Mouse (Mus musculus): Measurements from ENCODE around the gene Cinp. TPM values are rescaled to one million over a fixed set of nuclear protein-coding genes. Genes with fewer than 3 reads are reported as not detected.
A peak's percentile ranks its signal among the peaks of the same experiment; 100 is the strongest.

The Cinp gene
- polyA plus RNA-seq, 1 experiment from 2014 or later: 87.1 TPM

GRCm38 (mm10) chr12:110903536-110903935 lies 14.6 kb upstream of the Cinp start:
- Histone ChIP-seq H3K4me1 (replicated peaks; ENCODE audit: control insufficient read depth, insufficient read depth, low read length) (no peaks in the 10 kb centered on the region), H3K4me3 (replicated peaks; ENCODE audit: low read length) (no peak overlapping the region), H3K36me3 (ENCODE audit: control insufficient read depth, insufficient read depth) (no peaks in the 10 kb centered on the region), H3K27ac (ENCODE audit: low read length) (no peak overlapping the region), H3K4me2 (ENCODE audit: low read length) (no peak overlapping the region), H3K9me3 (ENCODE audit: control insufficient read depth, low read length) (no peaks in the 10 kb centered on the region), H3K9ac (replicated peaks; ENCODE audit: low read depth, low read length) (no peak overlapping the region), H3K27me3 (replicated peaks; ENCODE audit: control insufficient read depth, insufficient read depth, low read length) (no peaks in the 10 kb centered on the region)
- 87% methylated on average over 2 of the region's 2 CpGs for WGBS
- no peak for ATAC-seq

- H3K36me3 ChIP-seq (ENCODE audit: control insufficient read depth, insufficient read depth): no peaks in the 10 kb centered on the region
- no peak overlapping the region for H3K4me2 ChIP-seq (ENCODE audit: low read length)
- no peak overlapping the region for H3K27ac ChIP-seq (ENCODE audit: low read length)
- no peak for ATAC-seq
- no peak overlapping the region for H3K4me3 ChIP-seq (replicated peaks; ENCODE audit: low read length)
- H3K9ac ChIP-seq (replicated peaks; ENCODE audit: low read depth, low read length): no peak overlapping the region
- no peaks in the 10 kb centered on the region for H3K27me3 ChIP-seq (replicated peaks; ENCODE audit: control insufficient read depth, insufficient read depth, low read length)
- WGBS: 54% methylated on average over 4 of the region's 4 CpGs
- no peaks in the 10 kb centered on the region for H3K4me1 ChIP-seq (replicated peaks; ENCODE audit: control insufficient read depth, insufficient read depth, low read length)
- no peaks in the 10 kb centered on the region for H3K9me3 ChIP-seq (ENCODE audit: control insufficient read depth, low read length)
Measured at GRCm38 (mm10) chr12:110902106-110902505, 13.2 kb upstream of the Cinp start.

GRCm38 (mm10) chr12:110891887-110892286 lies 2.9 kb upstream of the Cinp start:
- no peaks in the 10 kb centered on the region for H3K27me3 ChIP-seq (replicated peaks; ENCODE audit: control insufficient read depth, insufficient read depth, low read length)
- 88% methylated on average over 1 of the region's 1 CpGs for WGBS
- peaks cover 21% of the 10 kb centered on the region for H3K4me1 ChIP-seq (replicated peaks; ENCODE audit: control insufficient read depth, insufficient read depth, low read length)
- H3K9ac ChIP-seq (replicated peaks; ENCODE audit: low read depth, low read length): no peak overlapping the region
- no peaks in the 10 kb centered on the region for H3K36me3 ChIP-seq (ENCODE audit: control insufficient read depth, insufficient read depth)
- H3K27ac ChIP-seq (ENCODE audit: low read length): no peak overlapping the region
- H3K4me2 ChIP-seq (ENCODE audit: low read length): no peak overlapping the region
- no peak overlapping the region for H3K4me3 ChIP-seq (replicated peaks; ENCODE audit: low read length)
- no peaks in the 10 kb centered on the region for H3K9me3 ChIP-seq (ENCODE audit: control insufficient read depth, low read length)
- no peak for ATAC-seq

- WGBS: under 1% methylated on average over 25 of the region's 25 CpGs
- peak overlapping the region; percentile 81 for H3K4me3 ChIP-seq (replicated peaks; ENCODE audit: low read length)
- peaks cover 2% of the 10 kb centered on the region; the same call in 1 of the 2 replicates for H3K36me3 ChIP-seq (ENCODE audit: control insufficient read depth, insufficient read depth)
- peaks cover 21% of the 10 kb centered on the region for H3K4me1 ChIP-seq (replicated peaks; ENCODE audit: control insufficient read depth, insufficient read depth, low read length)
- ATAC-seq: peak; percentile 53; the same call in 1 of the 2 replicates
- H3K27me3 ChIP-seq (replicated peaks; ENCODE audit: control insufficient read depth, insufficient read depth, low read length): no peaks in the 10 kb centered on the region
- H3K27ac ChIP-seq (ENCODE audit: low read length): no peak overlapping the region
- H3K4me2 ChIP-seq (ENCODE audit: low read length): peak overlapping the region; percentile 57
- peak overlapping the region; percentile 61 for H3K9ac ChIP-seq (replicated peaks; ENCODE audit: low read depth, low read length)
- no peaks in the 10 kb centered on the region for H3K9me3 ChIP-seq (ENCODE audit: control insufficient read depth, low read length)
Measured at GRCm38 (mm10) chr12:110888606-110889005, 339 bp downstream of the Cinp start.

- H3K4me2 ChIP-seq (ENCODE audit: low read length): peak overlapping the region; percentile 57
- no peaks in the 10 kb centered on the region for H3K9me3 ChIP-seq (ENCODE audit: control insufficient read depth, low read length)
- H3K27me3 ChIP-seq (replicated peaks; ENCODE audit: control insufficient read depth, insufficient read depth, low read length): no peaks in the 10 kb centered on the region
- H3K9ac ChIP-seq (replicated peaks; ENCODE audit: low read depth, low read length): peak overlapping the region; percentile 61; the same call in 1 of the 2 replicates
- H3K4me3 ChIP-seq (replicated peaks; ENCODE audit: low read length): peak overlapping the region; percentile 81
- no peak overlapping the region for H3K27ac ChIP-seq (ENCODE audit: low read length)
- 42% methylated on average over 12 of the region's 12 CpGs for WGBS
- H3K4me1 ChIP-seq (replicated peaks; ENCODE audit: control insufficient read depth, insufficient read depth, low read length): peaks cover 21% of the 10 kb centered on the region
- peaks cover 3% of the 10 kb centered on the region; the same call in 1 of the 2 replicates for H3K36me3 ChIP-seq (ENCODE audit: control insufficient read depth, insufficient read depth)
- no peak for ATAC-seq
Measured at GRCm38 (mm10) chr12:110888106-110888505, 839 bp downstream of the Cinp start.

- peaks cover 6% of the 10 kb centered on the region for H3K36me3 ChIP-seq (ENCODE audit: control insufficient read depth, insufficient read depth)
- no peak for ATAC-seq
- H3K9me3 ChIP-seq (ENCODE audit: control insufficient read depth, low read length): no peaks in the 10 kb centered on the region
- H3K9ac ChIP-seq (replicated peaks; ENCODE audit: low read depth, low read length): no peak overlapping the region
- no peaks in the 10 kb centered on the region for H3K27me3 ChIP-seq (replicated peaks; ENCODE audit: control insufficient read depth, insufficient read depth, low read length)
- H3K27ac ChIP-seq (ENCODE audit: low read length): no peak overlapping the region
- H3K4me3 ChIP-seq (replicated peaks; ENCODE audit: low read length): no peak overlapping the region
- 98% methylated on average over 2 of the region's 2 CpGs for WGBS
- H3K4me2 ChIP-seq (ENCODE audit: low read length): no peak overlapping the region
- H3K4me1 ChIP-seq (replicated peaks; ENCODE audit: control insufficient read depth, insufficient read depth, low read length): peaks cover 17% of the 10 kb centered on the region
Measured at GRCm38 (mm10) chr12:110885251-110885650, 3.7 kb downstream of the Cinp start.

GRCm38 (mm10) chr12:110882291-110882690 lies 6.7 kb downstream of the Cinp start:
- peaks cover 18% of the 10 kb centered on the region for H3K36me3 ChIP-seq (ENCODE audit: control insufficient read depth, insufficient read depth)
- 81% methylated on average over 7 of the region's 7 CpGs for WGBS
- ATAC-seq: no peak
- H3K27ac ChIP-seq (ENCODE audit: low read length): no peak overlapping the region
- H3K9me3 ChIP-seq (ENCODE audit: control insufficient read depth, low read length): no peaks in the 10 kb centered on the region
- no peaks in the 10 kb centered on the region for H3K27me3 ChIP-seq (replicated peaks; ENCODE audit: control insufficient read depth, insufficient read depth, low read length)
- H3K4me3 ChIP-seq (replicated peaks; ENCODE audit: low read length): no peak overlapping the region
- H3K9ac ChIP-seq (replicated peaks; ENCODE audit: low read depth, low read length): no peak overlapping the region
- no peaks in the 10 kb centered on the region for H3K4me1 ChIP-seq (replicated peaks; ENCODE audit: control insufficient read depth, insufficient read depth, low read length)
- no peak overlapping the region for H3K4me2 ChIP-seq (ENCODE audit: low read length)

- Histone ChIP-seq H3K27ac (ENCODE audit: low read length) (no peak overlapping the region), H3K9ac (replicated peaks; ENCODE audit: low read depth, low read length) (no peak overlapping the region), H3K4me1 (replicated peaks; ENCODE audit: control insufficient read depth, insufficient read depth, low read length) (no peaks in the 10 kb centered on the region), H3K4me2 (ENCODE audit: low read length) (no peak overlapping the region), H3K36me3 (ENCODE audit: control insufficient read depth, insufficient read depth) (peaks cover 34% of the 10 kb centered on the region), H3K4me3 (replicated peaks; ENCODE audit: low read length) (no peak overlapping the region), H3K27me3 (replicated peaks; ENCODE audit: control insufficient read depth, insufficient read depth, low read length) (no peaks in the 10 kb centered on the region), H3K9me3 (ENCODE audit: control insufficient read depth, low read length) (no peaks in the 10 kb centered on the region)
- no peak for ATAC-seq
- 86% methylated on average over 2 of the region's 2 CpGs for WGBS
Measured at GRCm38 (mm10) chr12:110875351-110875750, 13.6 kb downstream of the Cinp start.

- Histone ChIP-seq H3K4me1 (replicated peaks; ENCODE audit: control insufficient read depth, insufficient read depth, low read length) (no peaks in the 10 kb centered on the region), H3K9ac (replicated peaks; ENCODE audit: low read depth, low read length) (no peak overlapping the region), H3K27me3 (replicated peaks; ENCODE audit: control insufficient read depth, insufficient read depth, low read length) (no peaks in the 10 kb centered on the region), H3K4me2 (ENCODE audit: low read length) (no peak overlapping the region), H3K9me3 (ENCODE audit: control insufficient read depth, low read length) (no peaks in the 10 kb centered on the region), H3K4me3 (replicated peaks; ENCODE audit: low read length) (no peak overlapping the region), H3K27ac (ENCODE audit: low read length) (no peak overlapping the region), H3K36me3 (ENCODE audit: control insufficient read depth, insufficient read depth) (peaks cover 30% of the 10 kb centered on the region)
- WGBS: 93% methylated on average over 5 of the region's 5 CpGs
- ATAC-seq: no peak
Measured at GRCm38 (mm10) chr12:110871247-110871646, 17.7 kb downstream of the Cinp start.

- H3K4me2 ChIP-seq (ENCODE audit: low read length): no peak overlapping the region
- H3K4me3 ChIP-seq (replicated peaks; ENCODE audit: low read length): no peak overlapping the region
- ATAC-seq: no peak
- WGBS: 85% methylated on average over 4 of the region's 4 CpGs
- no peaks in the 10 kb centered on the region for H3K27me3 ChIP-seq (replicated peaks; ENCODE audit: control insufficient read depth, insufficient read depth, low read length)
- H3K27ac ChIP-seq (ENCODE audit: low read length): no peak overlapping the region
- H3K9ac ChIP-seq (replicated peaks; ENCODE audit: low read depth, low read length): no peak overlapping the region
- no peaks in the 10 kb centered on the region for H3K9me3 ChIP-seq (ENCODE audit: control insufficient read depth, low read length)
- H3K36me3 ChIP-seq (ENCODE audit: control insufficient read depth, insufficient read depth): peaks cover 30% of the 10 kb centered on the region
- H3K4me1 ChIP-seq (replicated peaks; ENCODE audit: control insufficient read depth, insufficient read depth, low read length): no peaks in the 10 kb centered on the region
Measured at GRCm38 (mm10) chr12:110870107-110870506, 18.8 kb downstream of the Cinp start.
